Mouse (Mus musculus): ENCODE measurements at regions not wholly inside any gene's neighbourhood (a gene's known extent, or its start where the extent isn't known, plus 50 kb on each side); places are given as distances from the start of the nearest gene placed in this dataset.

GRCm38 (mm10) chr3:40441092-40442036, 89.7 kb upstream of the Intu start:
- peak; percentile 91 for ATAC-seq (replicated peaks; ENCODE audit: poor library complexity)

GRCm38 (mm10) chr3:40443788-40444595, 87.1 kb upstream of the Intu start:
- peak; percentile 67 for ATAC-seq (replicated peaks; ENCODE audit: poor library complexity)

- ATAC-seq (replicated peaks; ENCODE audit: poor library complexity), result no peak
These were observed 78.1 kb upstream of the Intu start for GRCm38 (mm10) chr3:40452958-40453357.

GRCm38 (mm10) chr3:40453552-40453951, 77.5 kb upstream of the Intu start:
- no peak for ATAC-seq (replicated peaks; ENCODE audit: poor library complexity)

GRCm38 (mm10) chr3:40456070-40456469, 75.0 kb upstream of the Intu start:
- no peak for ATAC-seq (replicated peaks; ENCODE audit: poor library complexity)

- no peak for ATAC-seq (replicated peaks; ENCODE audit: poor library complexity)
These were observed 72.6 kb upstream of the Intu start for GRCm38 (mm10) chr3:40458490-40458889.

GRCm38 (mm10) chr3:40463446-40463845, 67.6 kb upstream of the Intu start:
- ATAC-seq (replicated peaks; ENCODE audit: poor library complexity), result no peak

GRCm38 (mm10) chr3:40470101-40470500, 61.0 kb upstream of the Intu start:
- ATAC-seq (replicated peaks; ENCODE audit: poor library complexity), result no peak

- ATAC-seq (replicated peaks; ENCODE audit: poor library complexity), result no peak
These were observed 58.3 kb upstream of the Intu start for GRCm38 (mm10) chr3:40472766-40473165.

- ATAC-seq (replicated peaks; ENCODE audit: poor library complexity), result peak; percentile 94
These were observed 50.7 kb upstream of the Intu start for GRCm38 (mm10) chr3:40480258-40480951.
